Mouse (Mus musculus): ENCODE results near the gene Sez6l. TPM values are rescaled to one million over a fixed set of nuclear protein-coding genes. Genes with fewer than 3 reads are reported as not detected.
A peak's percentile ranks its signal among the peaks of the same experiment; 100 is the strongest.

Gene Sez6l
- total RNA-seq, 2 experiments from 2014 or later, result 0.11 to 0.14 TPM

GRCm38 (mm10) chr5:112499918-112500682 is 76.9 kb downstream of the Sez6l start:
- intact Hi-C loops (cut with DNase I), result no loop called here
- DNase-seq, result no peak

- DNase-seq, result no peak
- intact Hi-C loops (cut with DNase I), result no loop called here
Observed at GRCm38 (mm10) chr5:112498921-112499917, 77.8 kb downstream of the Sez6l start.

DNA sequence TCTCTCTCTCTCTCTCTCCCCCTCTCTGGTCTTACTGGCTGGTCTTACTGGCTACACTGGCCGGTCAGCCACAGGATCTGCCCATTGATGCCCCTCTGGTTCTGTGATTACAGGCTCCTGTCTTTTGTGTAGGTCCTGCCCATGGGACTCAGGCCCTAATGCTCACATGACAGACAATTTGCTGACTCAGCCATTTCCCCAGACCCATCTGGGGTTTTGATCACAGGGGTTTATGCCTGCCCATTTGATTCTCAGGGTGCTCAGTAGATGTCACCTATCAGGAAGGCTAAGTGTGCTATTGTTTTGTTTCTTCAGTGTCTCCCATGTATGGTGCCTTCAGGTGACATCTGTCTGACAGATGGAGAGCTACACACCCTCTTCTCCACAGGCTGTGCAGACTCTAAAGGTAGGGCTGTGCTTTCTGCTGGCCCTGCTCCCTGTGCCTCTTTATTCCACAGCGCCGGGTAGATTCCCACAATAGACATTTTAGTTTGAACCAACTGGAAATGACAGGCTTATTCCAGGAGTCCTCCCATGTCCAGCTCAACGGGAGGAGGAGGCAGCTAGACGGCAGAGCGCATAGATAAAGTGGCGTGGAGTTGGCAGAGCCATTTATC is 80.1 kb downstream of the Sez6l start:
- intact Hi-C loops (cut with DNase I), result no loop called here
- DNase-seq, result no peak

DNA sequence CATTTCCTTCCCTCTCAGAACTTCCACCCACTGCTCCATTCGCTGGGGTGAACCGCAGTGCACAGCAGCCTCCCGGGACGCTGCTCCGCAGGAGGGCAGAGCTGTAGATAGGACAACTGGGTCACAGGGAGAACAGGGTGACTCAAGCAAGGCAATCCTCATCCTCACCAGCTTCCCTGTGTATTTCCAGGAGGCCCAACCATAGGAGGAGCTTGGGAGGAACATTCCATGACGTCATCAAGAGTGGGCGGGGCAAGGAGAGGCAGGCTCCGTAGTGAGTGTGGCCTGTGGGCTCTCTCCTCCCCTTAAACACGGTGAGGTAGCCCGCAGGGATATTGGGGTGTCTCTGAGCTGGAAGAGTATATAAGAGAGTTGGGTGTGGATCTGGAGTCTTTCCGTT is 83.5 kb downstream of the Sez6l start:
- intact Hi-C loops (cut with DNase I), result no loop called here
- no peak for DNase-seq

DNA sequence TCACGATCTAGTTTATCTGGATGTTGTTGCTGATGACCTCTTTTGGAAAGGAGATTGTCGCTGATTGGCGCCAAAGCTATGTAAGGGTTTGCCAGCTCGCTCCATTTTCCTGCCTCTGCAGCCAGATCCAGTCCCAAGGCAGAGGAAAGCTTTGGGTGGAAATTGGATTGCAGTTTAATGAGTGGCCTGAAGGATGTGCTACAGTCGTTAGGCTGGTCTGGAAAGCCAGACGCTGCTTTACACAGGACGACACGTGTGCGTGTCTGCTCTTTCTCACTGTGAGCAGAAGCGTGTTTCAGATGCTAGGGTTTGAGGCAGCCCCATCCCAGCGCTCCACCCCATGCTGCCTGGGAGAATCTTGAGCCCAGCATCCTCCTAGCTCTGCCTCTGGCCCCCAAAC is 85.5 kb downstream of the Sez6l start:
- DNase-seq, result no peak
- intact Hi-C loops (cut with DNase I), result no loop called here

GRCm38 (mm10) chr5:112488101-112488776 is 88.7 kb downstream of the Sez6l start:
- intact Hi-C loops (cut with DNase I), result no loop called here
- DNase-seq, result no peak

GRCm38 (mm10) chr5:112487504-112487903 is 89.5 kb downstream of the Sez6l start:
- no peak for DNase-seq
- intact Hi-C loops (cut with DNase I), result no loop called here

DNA sequence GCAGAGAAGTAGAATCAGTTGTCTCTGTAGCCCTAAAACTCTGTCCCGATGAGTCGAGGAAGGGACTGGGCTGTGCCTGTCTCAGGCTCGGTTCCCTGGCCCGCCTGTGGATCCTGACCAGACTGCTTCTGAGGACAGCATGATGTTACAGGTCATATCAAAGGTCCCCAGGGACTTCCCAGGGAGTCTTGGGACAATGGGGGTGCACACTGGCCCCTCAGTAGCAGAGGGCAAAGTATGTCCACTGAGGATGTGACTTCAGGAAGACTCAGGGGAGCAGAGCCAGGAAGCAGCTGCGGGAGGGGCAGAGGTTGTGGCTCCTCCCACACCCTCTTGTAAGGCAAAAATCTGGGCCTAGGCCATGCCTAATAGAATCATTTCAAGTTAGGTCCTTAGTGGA is 90.6 kb downstream of the Sez6l start:
- intact Hi-C loops (cut with DNase I), result no loop called here
- peak in 1 of 2 experiments; percentile 8 for DNase-seq

GRCm38 (mm10) chr5:112484924-112485715 is 91.9 kb downstream of the Sez6l start:
- intact Hi-C loops (cut with DNase I), result no loop called here
- no peak for DNase-seq

DNA sequence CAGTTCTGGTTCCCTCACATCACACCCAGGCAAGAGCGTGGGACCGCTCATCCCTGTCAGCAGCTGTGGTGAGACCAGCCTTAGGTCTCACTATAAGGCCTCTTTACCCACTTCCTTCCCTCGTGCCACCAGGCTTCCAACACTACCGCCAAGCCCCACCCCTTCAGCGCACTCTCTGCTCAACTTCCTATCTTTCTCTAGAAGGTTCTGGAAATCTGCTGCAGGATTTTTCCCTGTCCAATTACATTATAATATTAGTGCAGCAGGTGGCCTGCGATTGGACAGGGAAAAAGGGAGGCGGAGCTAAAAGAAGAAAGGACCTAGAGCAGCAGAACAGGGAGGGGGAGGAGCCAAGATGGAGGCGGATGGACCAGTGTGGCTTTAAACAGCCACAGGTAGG is 94.0 kb downstream of the Sez6l start:
- DNase-seq, result no peak
- intact Hi-C loops (cut with DNase I), result no loop called here

GRCm38 (mm10) chr5:112482551-112482950 is 94.4 kb downstream of the Sez6l start:
- no peak for DNase-seq
- intact Hi-C loops (cut with DNase I), result no loop called here

- intact Hi-C loops (cut with DNase I), result no loop called here
- DNase-seq, result no peak
Observed at GRCm38 (mm10) chr5:112481946-112482410, 95.0 kb downstream of the Sez6l start.

GRCm38 (mm10) chr5:112473453-112473852 is 103.5 kb downstream of the Sez6l start:
- intact Hi-C loops (cut with DNase I), result loop anchor here (10.0 kb wide), 2 partner anchors 391 to 581 kb away; no protein-coding TSS in a partner anchor
- DNase-seq, result no peak

- peak in 1 of 2 experiments; percentile 39 for DNase-seq
- intact Hi-C loops (cut with DNase I), result loop anchor here (10.0 kb wide), 2 partner anchors 395 to 585 kb away; no protein-coding TSS in a partner anchor
Observed at GRCm38 (mm10) chr5:112470144-112470543, 106.8 kb downstream of the Sez6l start.

DNA sequence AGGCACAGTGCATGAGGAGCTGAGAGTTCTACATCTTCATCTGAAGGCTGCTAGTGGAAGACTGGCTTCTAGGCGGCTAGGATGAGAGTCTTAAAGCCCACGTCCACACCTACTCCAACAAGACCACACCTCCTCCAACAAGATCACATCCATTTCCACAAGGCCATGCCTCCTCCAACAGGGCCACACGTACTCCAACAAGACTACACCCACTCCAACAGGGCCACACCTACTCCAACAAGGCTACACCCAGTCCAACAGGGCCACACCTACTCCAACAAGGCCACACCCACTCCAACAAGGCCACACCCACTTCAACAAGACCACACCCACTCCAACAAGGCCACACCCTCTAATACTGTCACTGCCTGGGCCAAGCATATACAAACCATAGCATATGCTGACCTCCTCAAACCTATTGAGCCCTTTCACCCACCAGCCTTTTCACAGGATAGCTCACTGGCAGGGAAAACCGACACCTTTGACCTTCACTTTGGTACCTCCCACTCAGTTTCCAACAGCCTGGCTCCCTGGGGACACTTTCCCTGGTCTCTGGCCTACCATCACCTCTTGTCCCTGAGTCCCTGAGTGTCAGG is 107.9 kb downstream of the Sez6l start:
- DNase-seq, result no peak
- intact Hi-C loops (cut with DNase I), result no loop called here

DNA sequence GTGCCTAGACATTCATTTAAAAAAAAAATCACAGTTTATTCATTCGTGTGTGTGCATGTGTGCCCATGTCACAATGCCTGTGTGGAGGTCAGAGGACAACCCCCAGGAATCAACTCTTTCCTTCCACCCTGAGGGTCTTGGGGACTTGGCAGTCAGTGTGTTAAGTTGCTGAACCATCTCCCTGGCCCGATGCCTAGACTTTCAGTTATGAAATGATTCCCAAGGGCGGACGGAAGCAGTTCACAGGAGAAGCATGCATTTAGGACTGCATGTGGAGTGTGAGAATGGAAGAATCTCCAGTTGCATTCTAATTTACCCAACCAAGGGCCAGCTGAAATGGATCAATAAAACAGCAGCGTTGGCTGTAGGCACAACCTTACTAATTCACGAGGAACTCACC is 110.7 kb downstream of the Sez6l start:
- DNase-seq, result no peak
- intact Hi-C loops (cut with DNase I), result no loop called here

DNA sequence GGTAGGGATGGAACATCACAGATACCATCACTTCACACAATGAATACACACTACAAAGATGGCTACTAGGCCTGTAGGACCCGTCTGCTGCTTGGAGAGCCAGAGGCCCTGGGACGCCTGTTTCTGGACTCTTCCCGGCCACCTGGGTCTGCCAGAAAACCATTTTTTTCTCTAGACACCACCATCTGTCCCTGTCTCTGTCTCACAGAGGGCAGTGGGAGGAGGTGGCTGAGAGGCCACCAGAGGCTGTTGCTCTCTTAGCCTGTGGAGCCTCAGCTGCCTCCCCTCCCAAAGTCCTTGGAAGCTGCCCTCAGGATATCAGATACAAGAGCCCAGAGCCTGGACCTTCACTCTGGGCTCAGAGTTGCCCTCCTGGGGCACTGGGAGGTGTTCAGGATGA is 117.1 kb downstream of the Sez6l start:
- intact Hi-C loops (cut with DNase I), result no loop called here
- DNase-seq, result no peak

GRCm38 (mm10) chr5:112454966-112455555 is 121.9 kb downstream of the Sez6l start:
- no peak for DNase-seq
- intact Hi-C loops (cut with DNase I), result no loop called here

DNA sequence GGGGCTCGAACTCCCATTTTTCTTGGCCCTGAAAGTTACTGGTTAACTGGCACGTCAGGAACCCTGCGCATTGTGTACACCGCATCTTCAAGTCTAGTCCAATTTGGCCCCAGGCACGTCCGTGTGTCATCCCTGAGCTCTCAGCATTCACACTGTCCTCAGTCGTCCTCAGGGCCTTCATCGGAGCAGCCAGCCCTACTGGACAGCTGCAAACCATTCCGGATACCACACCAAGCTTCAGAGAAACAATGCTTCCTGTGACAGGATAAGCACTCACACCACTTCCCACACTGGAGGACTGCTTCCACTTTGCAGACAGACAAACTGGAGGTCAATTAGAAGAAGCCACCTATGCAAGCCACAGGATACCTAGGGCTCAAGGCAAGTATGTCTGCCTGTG is 123.9 kb downstream of the Sez6l start:
- no peak for DNase-seq
- intact Hi-C loops (cut with DNase I), result no loop called here

Data from heart, postnatal 36 days (tissue).